In genomic region chr5:77381686-77382085, GRCm38 (mm10) we compare ENCODE assay signal across 17 mouse cellular contexts.
"Had no signal": no experiment of that assay in that cellular context is flagged by ENCODE, and none has a peak within 500 bp of the region (broad histone marks: within the 10 kb centered on the region; RNA-seq: fewer than 3 reads in every experiment).

No protein-coding gene starts in this region.

- H3K36me3 ChIP-seq: limb, embryonic 12.5 days; limb, embryonic 15.5 days; midbrain, embryonic 12.5 days; midbrain, embryonic 15.5 days; neural tube, embryonic 12.5 days; neural tube, embryonic 15.5 days had no signal

- DNase-seq: kidney, postnatal 4 days; left cerebral cortex, postnatal 4 days; liver, postnatal 0 days; lung, embryonic 14.5 days; thymus, postnatal 25 days had no signal

- H3K27ac ChIP-seq: limb, embryonic 12.5 days; limb, embryonic 15.5 days; liver, embryonic 14.5 days; macrophage; midbrain, embryonic 12.5 days; midbrain, embryonic 15.5 days; neural tube, embryonic 12.5 days; neural tube, embryonic 15.5 days; stomach, postnatal 0 days had no signal

- H3K27me3 ChIP-seq: limb, embryonic 15.5 days; midbrain, embryonic 12.5 days; midbrain, embryonic 15.5 days; neural tube, embryonic 12.5 days; neural tube, embryonic 15.5 days had no signal

- H3K9ac ChIP-seq: limb, embryonic 12.5 days; limb, embryonic 15.5 days; liver, embryonic 14.5 days; liver, postnatal 0 days; lung, embryonic 14.5 days; midbrain, embryonic 12.5 days; midbrain, embryonic 15.5 days; neural tube, embryonic 12.5 days; neural tube, embryonic 15.5 days had no signal

- H3K4me3 ChIP-seq: limb, embryonic 12.5 days; limb, embryonic 15.5 days; midbrain, embryonic 12.5 days; midbrain, embryonic 15.5 days; neural tube, embryonic 12.5 days; neural tube, embryonic 15.5 days had no signal

- H3K9me3 ChIP-seq: limb, embryonic 12.5 days; limb, embryonic 15.5 days; midbrain, embryonic 12.5 days; midbrain, embryonic 15.5 days; neural tube, embryonic 12.5 days; neural tube, embryonic 15.5 days had no signal

- H3K4me1 ChIP-seq: midbrain, embryonic 12.5 days; neural tube, embryonic 12.5 days; neural tube, embryonic 15.5 days had no signal

- H3K4me2 ChIP-seq: limb, embryonic 12.5 days; limb, embryonic 15.5 days; liver, embryonic 11.5 days; lung, embryonic 14.5 days; midbrain, embryonic 12.5 days; midbrain, embryonic 15.5 days; neural tube, embryonic 12.5 days; neural tube, embryonic 15.5 days had no signal

- ATAC-seq: intestine, postnatal 0 days; liver, postnatal 0 days; lung, postnatal 0 days; midbrain, embryonic 15.5 days had no signal
